In the genomic region with DNA sequence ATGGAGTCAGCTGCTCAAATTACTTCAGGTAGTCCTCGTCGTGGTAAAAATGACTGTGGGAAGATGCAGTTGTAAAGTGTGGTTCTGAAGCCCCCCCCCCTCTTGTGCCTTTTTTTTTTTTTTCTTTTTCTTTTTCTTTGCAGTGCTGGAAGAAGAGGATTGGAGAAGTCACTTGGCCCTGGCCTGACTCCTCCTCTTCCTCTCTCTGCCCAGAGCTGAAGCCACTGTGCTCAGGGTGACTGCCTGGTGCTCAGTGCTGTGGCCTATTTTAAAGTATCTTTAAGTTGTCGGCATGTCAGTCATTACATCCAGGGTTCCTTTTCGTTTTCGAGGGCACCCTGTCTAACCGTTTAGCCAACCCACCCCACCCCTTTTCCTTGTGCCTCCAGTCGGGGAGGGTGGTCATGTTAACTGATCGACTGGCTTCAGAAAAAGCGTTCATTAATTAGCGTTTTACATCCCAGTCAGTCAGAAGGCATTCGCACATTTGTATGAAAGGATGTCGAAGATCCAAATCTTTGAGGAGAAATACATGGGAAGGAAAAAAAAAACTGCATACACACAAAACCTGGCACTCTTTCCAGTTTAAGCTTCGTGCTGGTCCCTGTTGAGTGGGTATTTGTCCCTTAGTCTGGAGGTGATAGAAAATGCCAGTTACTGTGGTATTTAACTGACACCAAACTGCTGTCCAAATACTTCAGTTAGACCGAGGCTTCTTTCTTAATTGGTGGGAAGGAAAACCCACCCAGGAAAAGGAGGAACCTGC, we compare ENCODE assay signal across 7 mouse cellular contexts.
DNase-seq lines count a peak whose midpoint lies in the region; ATAC-seq and TF ChIP-seq lines count a peak whose summit lies in the region.

No protein-coding gene starts in this region.

- no peaks in the 10 kb centered on the region for H3K36me3 ChIP-seq in C2C12 (ENCODE audit: control insufficient read depth, insufficient read depth)
- H3K36me3 ChIP-seq in ES-E14 (ENCODE audit: control insufficient read depth, insufficient read depth, low read length, poor library complexity, severe bottlenecking), result no peaks in the 10 kb centered on the region
- H3K36me3 ChIP-seq in forebrain, embryonic 15.5 days, result no peaks in the 10 kb centered on the region
- no peaks in the 10 kb centered on the region for H3K36me3 ChIP-seq in liver, embryonic 11.5 days (ENCODE audit: control insufficient read depth, insufficient read depth, low read length)
- no peaks in the 10 kb centered on the region for H3K36me3 ChIP-seq in small intestine, adult 2 months (ENCODE audit: control insufficient read depth, insufficient read depth, low read length)

- no peaks in the 10 kb centered on the region for H3K27me3 ChIP-seq in C2C12 (ENCODE audit: control insufficient read depth, insufficient read depth, insufficient read length)
- 0 out of 2 replicates have a peak, but pooled peaks cover 5% of the 10 kb centered on the region for H3K27me3 ChIP-seq in forebrain, embryonic 15.5 days
- H3K27me3 ChIP-seq in liver, embryonic 11.5 days (replicated peaks; ENCODE audit: control insufficient read depth, insufficient read depth, low read length), result no peaks in the 10 kb centered on the region
- H3K27me3 ChIP-seq in small intestine, adult 2 months (ENCODE audit: control insufficient read depth, insufficient read depth, low read length), result no peaks in the 10 kb centered on the region

- DNase-seq in ES-E14 (ENCODE audit: low read depth, low spot score), result no peak
- no peak for DNase-seq in liver, embryonic 11.5 days (ENCODE audit: low spot score)
- DNase-seq in adrenal gland, adult 8-10 months, result no peak
- no peak for DNase-seq in left cerebral cortex, adult 8-10 months (ENCODE audit: low spot score in 2 of 2)

- peaks cover 93% of the 10 kb centered on the region for H3K79me2 ChIP-seq in C2C12 (ENCODE audit: control insufficient read depth, insufficient read depth)

- no peaks in the 10 kb centered on the region for H3K9me3 ChIP-seq in ES-E14 (ENCODE audit: control insufficient read depth, insufficient read depth, low read depth, low read length)
- H3K9me3 ChIP-seq in forebrain, embryonic 15.5 days, result no peaks in the 10 kb centered on the region
- H3K9me3 ChIP-seq in liver, embryonic 11.5 days (ENCODE audit: control insufficient read depth, low read length), result no peaks in the 10 kb centered on the region

- WGBS in forebrain, embryonic 15.5 days, result 10% methylated on average over 14 of the region's 14 CpGs
- 16% methylated on average over 14 of the region's 14 CpGs for WGBS in liver, embryonic 11.5 days
- 19% methylated on average over 14 of the region's 14 CpGs for WGBS in small intestine, adult 2 months

- peak overlapping the region; percentile 39; the same call in 1 of the 2 replicates for H3K9ac ChIP-seq in ES-E14 (ENCODE audit: insufficient read depth, low read depth, low read length, poor library complexity, severe bottlenecking)
- H3K9ac ChIP-seq in forebrain, embryonic 15.5 days (replicated peaks), result no peak overlapping the region
- H3K9ac ChIP-seq in liver, embryonic 11.5 days (ENCODE audit: low read depth, low read length), result peak overlapping the region; percentile 76

- no peak for TF ChIP-seq CTCF in C2C12 (IDR thresholded peaks at IDR 0.05; ENCODE audit: control insufficient read depth, insufficient read depth, insufficient read length)
- no peak for TF ChIP-seq CTCF in small intestine, adult 2 months (IDR thresholded peaks at IDR 0.05; ENCODE audit: extremely low read depth, insufficient read length, insufficient replicate concordance, low read depth, low read length)

- H3K4me3 ChIP-seq in C2C12 (ENCODE audit: insufficient read depth, poor library complexity, severe bottlenecking) (peak overlapping the region; percentile 19), ES-E14 (ENCODE audit: insufficient read depth in 1 of 2, low read depth in 1 of 2, low read length in 2 of 2, poor library complexity in 1 of 2, severe bottlenecking in 1 of 2) (peak overlapping the region; percentile 48 to 58)
- H3K4me3 ChIP-seq in forebrain, embryonic 15.5 days, result 0 out of 2 replicates have a peak overlapping the region, but pooled peaks have one; percentile 10
- H3K4me3 ChIP-seq in liver, embryonic 11.5 days (ENCODE audit: low read depth, low read length), result peak overlapping the region; percentile 47
- H3K4me3 ChIP-seq in small intestine, adult 2 months (ENCODE audit: low read depth, low read length), result peak overlapping the region; percentile 47

- peak overlapping the region; percentile 36 for H3K4me2 ChIP-seq in forebrain, embryonic 15.5 days (replicated peaks)
- peak overlapping the region; percentile 93 for H3K4me2 ChIP-seq in liver, embryonic 11.5 days

- TF ChIP-seq POLR2A in small intestine, adult 2 months (IDR thresholded peaks at IDR 0.05; ENCODE audit: low read depth, low read length), result no peak; the same call in 1 of the 2 replicates

- peak overlapping the region; percentile 14 for H3ac ChIP-seq in C2C12 (ENCODE audit: control insufficient read depth, insufficient read length, low read depth)

- peaks cover 33% of the 10 kb centered on the region for H3K79me3 ChIP-seq in C2C12 (ENCODE audit: low read depth)

- peaks cover 3 to 17% of the 10 kb centered on the region in 2 experiments; a peak in 3 of 4 replicates for H3K4me1 ChIP-seq in ES-E14 (ENCODE audit: control insufficient read depth in 2 of 2, insufficient read depth in 2 of 2, low read length in 2 of 2, poor library complexity in 1 of 2)
- H3K4me1 ChIP-seq in forebrain, embryonic 15.5 days, result peaks cover 24% of the 10 kb centered on the region
- H3K4me1 ChIP-seq in liver, embryonic 11.5 days (replicated peaks; ENCODE audit: control insufficient read depth, insufficient read depth, low read length), result peaks cover 68% of the 10 kb centered on the region
- H3K4me1 ChIP-seq in small intestine, adult 2 months (ENCODE audit: control insufficient read depth, insufficient read depth, insufficient read length, low read length), result peaks cover 22% of the 10 kb centered on the region

- no peak for ATAC-seq in forebrain, embryonic 15.5 days (replicated peaks)
- ATAC-seq in liver, embryonic 11.5 days (replicated peaks; ENCODE audit: low FRiP score), result 0 out of 2 replicates have a peak, but pooled peaks have one; percentile 27

- in situ Hi-C loops in ES-E14 (cut with MboI; ENCODE audit: low sequenced_read_pairs in 2 of 2, unreplicated experiment in 2 of 2), result no loop called here

- peak overlapping the region; percentile 77; the same call in 1 of the 2 replicates for H3K27ac ChIP-seq in ES-E14 (ENCODE audit: insufficient read depth, low read depth, low read length, poor library complexity, severe bottlenecking)
- H3K27ac ChIP-seq in forebrain, embryonic 15.5 days (replicated peaks), result no peak overlapping the region
- peak overlapping the region; percentile 97 for H3K27ac ChIP-seq in liver, embryonic 11.5 days (ENCODE audit: low read depth, low read length)
- peak overlapping the region; percentile 76 for H3K27ac ChIP-seq in small intestine, adult 2 months (ENCODE audit: insufficient read depth, low read depth, low read length)

TF ChIP-seq in C2C12, 6 proteins besides CTCF, POLR2A, EP300 and RAD21:
- TF ChIP-seq MYOD1 (IDR thresholded peaks at IDR 0.05; ENCODE audit: control insufficient read depth, insufficient read length, low read depth) (no peak), MAX (IDR thresholded peaks at IDR 0.05) (no peak), FOSL1 (IDR thresholded peaks at IDR 0.05; ENCODE audit: insufficient read depth, low read length, poor library complexity, severe bottlenecking) (no peak)

TF ChIP-seq in ES-E14, 5 proteins besides CTCF, POLR2A, EP300 and RAD21:
- TF ChIP-seq HCFC1 (IDR thresholded peaks at IDR 0.05; ENCODE audit: borderline replicate concordance, insufficient read depth, low read length), result no peak
- TF ChIP-seq MAFK (IDR thresholded peaks at IDR 0.05; ENCODE audit: insufficient read depth, low read depth, low read length), result no peak
- TF ChIP-seq CHD2 (IDR thresholded peaks at IDR 0.05; ENCODE audit: low read depth, low read length), result no peak
- TF ChIP-seq ZC3H11A (IDR thresholded peaks at IDR 0.05; ENCODE audit: borderline replicate concordance, low read depth, low read length), result no peak
- TF ChIP-seq ZNF384 (IDR thresholded peaks at IDR 0.05; ENCODE audit: low read depth, low read length), result peak; percentile 63
